In genomic region chr3:63221867-63222591, GRCm38 (mm10) we compare ENCODE assay signal across 28 mouse cellular contexts. TPM values are rescaled to one million over a fixed set of nuclear protein-coding genes. Genes with fewer than 3 reads are reported as not detected.
DNase-seq lines count a peak whose midpoint lies in the region; ATAC-seq and TF ChIP-seq lines count a peak whose summit lies in the region.
"Had no signal": no experiment of that assay in that cellular context is flagged by ENCODE, and none has a peak within 500 bp of the region (broad histone marks: within the 10 kb centered on the region; RNA-seq: fewer than 3 reads in every experiment).

No protein-coding gene starts in this region.

- H3K4me1 ChIP-seq in kidney, embryonic 14.5 days (ENCODE audit: control insufficient read depth, insufficient read depth, low read length) = no peaks in the 10 kb centered on the region
- H3K4me1 ChIP-seq in kidney, postnatal 0 days (replicated peaks; ENCODE audit: insufficient read depth, low read length) = no peaks in the 10 kb centered on the region
- H3K4me1 ChIP-seq: embryonic facial prominence, embryonic 15.5 days; forebrain, embryonic 15.5 days; heart, embryonic 15.5 days; hindbrain, embryonic 15.5 days had no signal

- no peaks in the 10 kb centered on the region for H3K36me3 ChIP-seq in kidney, embryonic 14.5 days (ENCODE audit: control insufficient read depth, insufficient read depth, low read length)
- H3K36me3 ChIP-seq in kidney, postnatal 0 days (ENCODE audit: insufficient read depth, low read length) = no peaks in the 10 kb centered on the region
- H3K36me3 ChIP-seq: embryonic facial prominence, embryonic 15.5 days; forebrain, embryonic 12.5 days; forebrain, embryonic 15.5 days; heart, embryonic 12.5 days; heart, embryonic 15.5 days; hindbrain, embryonic 12.5 days; hindbrain, embryonic 15.5 days had no signal

- peak; percentile 79 for ATAC-seq in kidney, embryonic 14.5 days (ENCODE audit: low FRiP score, low TSS enrichment)
- peak; percentile 57; the same call in 1 of the 2 replicates for ATAC-seq in kidney, postnatal 0 days (replicated peaks; ENCODE audit: low FRiP score, low read depth)
- no peak for ATAC-seq in erythroid progenitor cell, adult 5-6 weeks (replicated peaks; ENCODE audit: low FRiP score, poor library complexity, severe bottlenecking)
- ATAC-seq: activated CD4-positive, CD25-positive, alpha-beta regulatory T cell, adult 4 months; CD4-positive, CD25-positive, alpha-beta regulatory T cell, adult 4 months; forebrain, embryonic 15.5 days had no signal

- H3K4me3 ChIP-seq in kidney, embryonic 14.5 days (ENCODE audit: low read length) = no peak overlapping the region
- no peak overlapping the region for H3K4me3 ChIP-seq in kidney, postnatal 0 days (replicated peaks; ENCODE audit: low read depth, low read length)
- H3K4me3 ChIP-seq: embryonic facial prominence, embryonic 15.5 days; forebrain, embryonic 12.5 days; forebrain, embryonic 15.5 days; heart, embryonic 12.5 days; heart, embryonic 15.5 days; hindbrain, embryonic 12.5 days; hindbrain, embryonic 15.5 days had no signal

- WGBS in kidney, embryonic 14.5 days = 62% methylated on average over 4 of the region's 4 CpGs
- WGBS in kidney, postnatal 0 days = 60% methylated on average over 4 of the region's 4 CpGs

- H3K27ac ChIP-seq in kidney, embryonic 14.5 days (ENCODE audit: low read depth, low read length) = no peak overlapping the region
- no peak overlapping the region for H3K27ac ChIP-seq in kidney, postnatal 0 days
- H3K27ac ChIP-seq: embryonic facial prominence, embryonic 15.5 days; forebrain, embryonic 12.5 days; forebrain, embryonic 15.5 days; heart, embryonic 15.5 days; hindbrain, embryonic 12.5 days; hindbrain, embryonic 15.5 days had no signal

- DNase-seq in kidney, adult 11 months = no peak
- DNase-seq in kidney, postnatal 0 days (ENCODE audit: low spot score) = peak; percentile 80
- DNase-seq in kidney, postnatal 36 days = no peak
- peak; percentile 16 for DNase-seq in R1 (ENCODE audit: low read depth, low spot score)
- DNase-seq: adrenal gland, adult 8-10 months; adrenal gland, postnatal 25 days; cerebellum, adult 11-12 months; cerebellum, adult 8-10 months; cerebellum, postnatal 10 days; cerebellum, postnatal 36 days; embryo, embryonic 11 days; gastrocnemius, postnatal 25 days; heart, adult 18-20 months; heart, postnatal 14 days had no signal

- H3K27me3 ChIP-seq in kidney, embryonic 14.5 days (ENCODE audit: control insufficient read depth, insufficient read depth, low read length) = no peaks in the 10 kb centered on the region
- no peaks in the 10 kb centered on the region for H3K27me3 ChIP-seq in kidney, postnatal 0 days (ENCODE audit: insufficient read depth, low read length)
- H3K27me3 ChIP-seq: embryonic facial prominence, embryonic 15.5 days; forebrain, embryonic 12.5 days; forebrain, embryonic 15.5 days; heart, embryonic 12.5 days; heart, embryonic 15.5 days; hindbrain, embryonic 12.5 days; hindbrain, embryonic 15.5 days had no signal

- H3K4me2 ChIP-seq in kidney, embryonic 14.5 days (replicated peaks; ENCODE audit: low read depth, low read length) = no peak overlapping the region
- no peak overlapping the region for H3K4me2 ChIP-seq in kidney, postnatal 0 days (ENCODE audit: low read length)
- H3K4me2 ChIP-seq: embryonic facial prominence, embryonic 15.5 days; forebrain, embryonic 12.5 days; forebrain, embryonic 15.5 days; heart, embryonic 12.5 days; heart, embryonic 15.5 days; hindbrain, embryonic 12.5 days; hindbrain, embryonic 15.5 days had no signal

- H3K9ac ChIP-seq in kidney, embryonic 14.5 days (ENCODE audit: low read depth, low read length) = no peak overlapping the region
- H3K9ac ChIP-seq in kidney, postnatal 0 days (ENCODE audit: low read depth, low read length) = no peak overlapping the region
- H3K9ac ChIP-seq: embryonic facial prominence, embryonic 15.5 days; forebrain, embryonic 12.5 days; forebrain, embryonic 15.5 days; heart, embryonic 12.5 days; heart, embryonic 15.5 days; hindbrain, embryonic 12.5 days; hindbrain, embryonic 15.5 days had no signal

- TF ChIP-seq CTCF in kidney, postnatal 0 days (IDR thresholded peaks at IDR 0.05; ENCODE audit: low read depth) = no peak

- no peaks in the 10 kb centered on the region for H3K9me3 ChIP-seq in kidney, embryonic 14.5 days (ENCODE audit: control insufficient read depth, low read length)
- H3K9me3 ChIP-seq in kidney, postnatal 0 days (replicated peaks; ENCODE audit: low read length) = no peaks in the 10 kb centered on the region
- H3K9me3 ChIP-seq: embryonic facial prominence, embryonic 15.5 days; forebrain, embryonic 12.5 days; forebrain, embryonic 15.5 days; heart, embryonic 12.5 days; heart, embryonic 15.5 days; hindbrain, embryonic 12.5 days; hindbrain, embryonic 15.5 days had no signal

RNA-seq across cellular contexts. Expression of gene Mme, which starts 19.3 kb away (rescaled TPM):
- 18.2 and 35.7 TPM in 2 replicates for polyA plus RNA-seq in kidney, embryonic 14.5 days (2014; fragmentation: Nextera tagmentation; extraction: Ambion mirVana)
- 64.2 and 66.4 TPM in 2 replicates for polyA plus RNA-seq in kidney, postnatal 0 days (2015; fragmentation: Nextera tagmentation; extraction: Ambion mirVana)
- total RNA-seq in erythroid progenitor cell, adult 5-6 weeks (2015; ENCODE audit: low replicate concordance) = 1.4 TPM in 1 of 2 replicates, not detected in the other
- total RNA-seq in erythroid progenitor cell, adult 5-6 weeks (2017; ENCODE audit: low replicate concordance) = 0.13 TPM in 1 of 2 replicates, not detected in the other
- total RNA-seq: hematopoietic stem cell, adult 5-6 weeks; MEL had no signal
- polyA plus RNA-seq: activated CD4-positive, CD25-positive, alpha-beta regulatory T cell, adult 4 months; C2C12; CD4-positive, CD25-positive, alpha-beta regulatory T cell, adult 4 months had no signal

Comparison
In these comparisons a context has a peak if more than half of its experiments do, and no peak if none do; other contexts are left out.
1. DNase-seq: peak in kidney, postnatal 0 days (single experiment) and R1 (single experiment); none in kidney, adult 11 months (single experiment) and kidney, postnatal 36 days (0 of 2).